Mouse (Mus musculus) ES-Bruce4 (cell line): ENCODE measurements around the gene Fto. TPM values are rescaled to one million over a fixed set of nuclear protein-coding genes. Genes with fewer than 3 reads are reported as not detected.

Source experiments
- H3K27ac ChIP-seq: 2 replicates; pipeline ENCODE4 v1.5.1; 2012; ENCODE audit warnings: low read length, inconsistent platforms; ENCODE audit not compliant: insufficient read depth
- H3K27me3 ChIP-seq: 2 replicates; pipeline ENCODE4 v1.6.1; 2012; ENCODE audit warnings: mild to moderate bottlenecking, low read length, inconsistent platforms; ENCODE audit not compliant: control insufficient read depth, poor library complexity, insufficient read depth, severe bottlenecking
- H3K36me3 ChIP-seq: 2 replicates; pipeline ENCODE4 v1.6.1; 2012; ENCODE audit warnings: inconsistent platforms, mild to moderate bottlenecking, low read length, moderate library complexity; ENCODE audit not compliant: control insufficient read depth, poor library complexity, insufficient read depth, severe bottlenecking
- H3K4me1 ChIP-seq: one replicate; pipeline ENCODE4 v1.8.1; 2011; ENCODE audit warnings: low read length; ENCODE audit not compliant: control insufficient read depth, insufficient read depth
- H3K4me3 ChIP-seq: 2 replicates; pipeline ENCODE4 v1.5.1; 2011; ENCODE audit warnings: low read depth, mild to moderate bottlenecking, low read length
- H3K9ac ChIP-seq: 2 replicates; pipeline ENCODE4 v1.6.1; 2012; ENCODE audit warnings: low read depth, mild to moderate bottlenecking, inconsistent platforms; ENCODE audit not compliant: poor library complexity, severe bottlenecking
- H3K9me3 ChIP-seq: replicated peaks from 2 replicates; pipeline ENCODE4 v1.6.1; 2012; ENCODE audit warnings: mild to moderate bottlenecking, low read length, inconsistent platforms; ENCODE audit not compliant: control insufficient read depth, poor library complexity, insufficient read depth, severe bottlenecking
- CTCF ChIP-seq: IDR thresholded peaks from one replicate; pipeline ENCODE4 v1.8.1; 2011; ENCODE audit warnings: low read depth, low read length
- EP300 ChIP-seq: IDR thresholded peaks from 2 replicates; pipeline ENCODE4 v1.6.1; 2011; ENCODE audit warnings: low read depth, low read length; ENCODE audit not compliant: insufficient read depth
- POLR2A ChIP-seq: IDR thresholded peaks from one replicate; pipeline ENCODE4 v1.8.1; 2011; ENCODE audit warnings: low read length; ENCODE audit not compliant: insufficient read depth
- polyA plus RNA-seq: library from polyadenylated mRNA; stranded (reverse); fragments of >200 nt; gene quantifications from 2 replicates; pipeline ENCODE4 v1.2.4, GENCODE M21; 2011; ENCODE audit warnings: low read depth; ENCODE audit not compliant: missing spikeins, insufficient read depth, insufficient read length

The Fto gene
- polyA plus RNA-seq, 1 experiment: 61.2 TPM

GRCm38 (mm10) chr8:91572630-91573029 is 259.3 kb downstream of the Fto start:
- Histone ChIP-seq H3K36me3 (no peaks in the 10 kb centered on the region), H3K27me3 (no peaks in the 10 kb centered on the region), H3K4me1 (no peaks in the 10 kb centered on the region), H3K4me3 (no peak overlapping the region), H3K9me3 (no peaks in the 10 kb centered on the region), H3K9ac (no peak overlapping the region), H3K27ac (no peak overlapping the region)
- TF ChIP-seq CTCF: no peak
- TF ChIP-seq EP300: no peak
- no peak for TF ChIP-seq POLR2A

- H3K27me3 ChIP-seq: no peaks in the 10 kb centered on the region
- H3K36me3 ChIP-seq: no peaks in the 10 kb centered on the region
- H3K4me3 ChIP-seq: no peak overlapping the region
- H3K9me3 ChIP-seq: no peaks in the 10 kb centered on the region
- TF ChIP-seq CTCF: no peak
- no peak for TF ChIP-seq POLR2A
- no peak for TF ChIP-seq EP300
- no peaks in the 10 kb centered on the region for H3K4me1 ChIP-seq
- no peak overlapping the region for H3K9ac ChIP-seq
- no peak overlapping the region for H3K27ac ChIP-seq
Observed at GRCm38 (mm10) chr8:91575576-91575975, 262.3 kb downstream of the Fto start.

GRCm38 (mm10) chr8:91576086-91576917 is 263.0 kb downstream of the Fto start:
- H3K36me3 ChIP-seq: no peaks in the 10 kb centered on the region
- H3K27ac ChIP-seq: no peak overlapping the region
- TF ChIP-seq POLR2A (no peak), CTCF (no peak), EP300 (no peak)
- no peak overlapping the region for H3K9ac ChIP-seq
- no peak overlapping the region for H3K4me3 ChIP-seq
- H3K9me3 ChIP-seq: no peaks in the 10 kb centered on the region
- no peaks in the 10 kb centered on the region for H3K4me1 ChIP-seq
- no peaks in the 10 kb centered on the region for H3K27me3 ChIP-seq

- TF ChIP-seq CTCF (no peak), POLR2A (no peak), EP300 (no peak)
- H3K27ac ChIP-seq: no peak overlapping the region
- H3K4me3 ChIP-seq: no peak overlapping the region
- H3K4me1 ChIP-seq: no peaks in the 10 kb centered on the region
- no peak overlapping the region for H3K9ac ChIP-seq
- H3K36me3 ChIP-seq: no peaks in the 10 kb centered on the region
- H3K27me3 ChIP-seq: no peaks in the 10 kb centered on the region
- H3K9me3 ChIP-seq: no peaks in the 10 kb centered on the region
Observed at GRCm38 (mm10) chr8:91576918-91577241, 263.6 kb downstream of the Fto start.

GRCm38 (mm10) chr8:91577605-91578004 is 264.3 kb downstream of the Fto start:
- Histone ChIP-seq H3K27me3 (no peaks in the 10 kb centered on the region), H3K9me3 (no peaks in the 10 kb centered on the region), H3K27ac (no peak overlapping the region), H3K4me1 (no peaks in the 10 kb centered on the region), H3K4me3 (no peak overlapping the region), H3K9ac (no peak overlapping the region), H3K36me3 (no peaks in the 10 kb centered on the region)
- TF ChIP-seq EP300 (no peak), POLR2A (no peak), CTCF (no peak)

- H3K4me3 ChIP-seq: no peak overlapping the region
- H3K27ac ChIP-seq: no peak overlapping the region
- H3K9me3 ChIP-seq: no peaks in the 10 kb centered on the region
- no peaks in the 10 kb centered on the region for H3K27me3 ChIP-seq
- H3K36me3 ChIP-seq: no peaks in the 10 kb centered on the region
- H3K4me1 ChIP-seq: no peaks in the 10 kb centered on the region
- TF ChIP-seq CTCF: no peak
- TF ChIP-seq POLR2A: no peak
- no peak for TF ChIP-seq EP300
- H3K9ac ChIP-seq: no peak overlapping the region
Observed at GRCm38 (mm10) chr8:91584620-91585415, 271.5 kb downstream of the Fto start.
